Mouse (Mus musculus) heart, adult 18-20 months (tissue): ENCODE results near the gene Ppp1r3a. TPM values are rescaled to one million over a fixed set of nuclear protein-coding genes. Genes with fewer than 3 reads are reported as not detected.

ENCODE experiments used
- DNase-seq, 2 experiments: peaks; one replicate each; pipeline ENCODE4 v3.0.0; 2021 to 2022; ENCODE audit warnings: mixed read lengths in 1 of 2
- long read RNA-seq, 2 experiments: library from polyadenylated mRNA; stranded (forward); transcript quantifications; one replicate each; pipeline ENCODE4 v2.0.0; 2021
- total RNA-seq, 2 experiments: library from RNA; stranded (reverse); gene quantifications; 2 replicates each; pipeline ENCODE4 v1.2.3; 2021

Ppp1r3a gene
- total RNA-seq, result 10 to 100 TPM; 70.4 to 80.3 TPM
- long read RNA-seq, experiment 1, full-length matches to known transcripts, result 10 of 20 reads
- long read RNA-seq, experiment 1, partial matches to known transcripts, result 0 of 20 reads
- long read RNA-seq, experiment 1, other reads (novel, unspliced or antisense), result 10 of 20 reads
- long read RNA-seq, experiment 2, full-length matches to known transcripts, result 8 of 15 reads
- long read RNA-seq, experiment 2, partial matches to known transcripts, result 0 of 15 reads
- long read RNA-seq, experiment 2, other reads (novel, unspliced or antisense), result 7 of 15 reads

- peak; percentile 19 to 49 for DNase-seq
Observed at GRCm38 (mm10) chr6:14754901-14755591, at the start of gene Ppp1r3a. Ppp1r3a (minus strand) TSS chr6:14755274.

GRCm38 (mm10) chr6:14787157-14787938 lies 32.3 kb upstream of the Ppp1r3a start:
- no peak for DNase-seq

- no peak for DNase-seq
Observed at GRCm38 (mm10) chr6:14777920-14778319, 22.8 kb upstream of the Ppp1r3a start.

- peak in 1 of 2 experiments; percentile 6 for DNase-seq
Observed at GRCm38 (mm10) chr6:14771717-14772116, 16.6 kb upstream of the Ppp1r3a start.

- DNase-seq, result no peak
Observed at GRCm38 (mm10) chr6:14757486-14757885, 2.4 kb upstream of the Ppp1r3a start.

- DNase-seq, result peak; percentile 26 to 29
Observed at GRCm38 (mm10) chr6:14753512-14753911, 1.6 kb downstream of the Ppp1r3a start.

- DNase-seq, result no peak
Observed at GRCm38 (mm10) chr6:14752211-14752610, 2.9 kb downstream of the Ppp1r3a start.

GRCm38 (mm10) chr6:14747000-14747399 lies 8.1 kb downstream of the Ppp1r3a start:
- DNase-seq, result no peak

- DNase-seq, result no peak
Observed at GRCm38 (mm10) chr6:14736017-14736416, 19.1 kb downstream of the Ppp1r3a start.

- no peak for DNase-seq
Observed at GRCm38 (mm10) chr6:14731011-14731410, 24.1 kb downstream of the Ppp1r3a start.

- no peak for DNase-seq
Observed at GRCm38 (mm10) chr6:14720772-14721414, 34.2 kb downstream of the Ppp1r3a start.

GRCm38 (mm10) chr6:14720110-14720771 lies 34.8 kb downstream of the Ppp1r3a start:
- no peak for DNase-seq

GRCm38 (mm10) chr6:14715129-14715989 lies 39.7 kb downstream of the Ppp1r3a start:
- DNase-seq, result no peak

- no peak for DNase-seq
Observed at GRCm38 (mm10) chr6:14712146-14712545, 42.9 kb downstream of the Ppp1r3a start.

- no peak for DNase-seq
Observed at GRCm38 (mm10) chr6:14700030-14700429, 55.0 kb downstream of the Ppp1r3a start.

- peak; percentile 16 to 32 for DNase-seq
Observed at GRCm38 (mm10) chr6:14679231-14679887, 75.7 kb downstream of the Ppp1r3a start.

GRCm38 (mm10) chr6:14668966-14669365 lies 86.1 kb downstream of the Ppp1r3a start:
- peak; percentile 15 to 29 for DNase-seq

GRCm38 (mm10) chr6:14667651-14668050 lies 87.4 kb downstream of the Ppp1r3a start:
- DNase-seq, result peak; percentile 21 to 35
